Mouse (Mus musculus): Measurements from ENCODE around the gene Phtf2.

DNA sequence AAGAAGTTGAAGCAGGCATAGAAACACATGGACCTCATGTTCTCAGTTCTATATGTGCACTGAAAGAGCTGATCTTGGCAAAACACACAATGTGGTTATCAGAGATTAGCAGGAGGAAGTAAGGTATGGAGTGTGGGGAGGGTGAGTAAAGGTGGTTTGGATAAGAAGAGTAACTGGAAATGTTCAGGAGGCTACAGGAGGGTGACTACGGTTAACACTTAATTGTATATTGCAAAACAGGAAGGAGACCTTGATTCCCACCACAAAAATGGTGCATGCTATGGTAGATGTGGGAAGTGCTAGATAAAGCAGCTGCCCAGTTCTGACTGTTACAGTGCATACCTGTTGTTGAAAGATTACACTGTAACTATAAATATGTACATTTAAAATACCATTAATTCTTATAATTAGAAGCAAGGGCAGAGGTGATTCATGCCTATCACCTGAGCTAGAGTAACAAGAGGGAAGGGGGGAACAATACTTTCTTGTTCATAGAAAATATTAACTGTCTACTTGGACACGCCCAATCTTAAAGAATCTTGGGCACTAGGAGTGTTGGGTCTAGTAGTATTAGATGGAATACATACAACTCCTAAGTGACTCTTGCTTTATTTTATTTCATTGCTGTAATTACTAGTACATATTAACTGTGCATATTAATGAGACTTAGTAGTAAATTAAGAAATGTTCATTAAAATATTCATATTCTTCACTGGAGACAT lies 15.7 kb upstream of the Phtf2 start:
- no peak for TF ChIP-seq FLI1 (IDR thresholded peaks at IDR 0.05; ENCODE audit: low read length)
- TF ChIP-seq GATA1 (IDR thresholded peaks at IDR 0.05; ENCODE audit: borderline replicate concordance, low read length) = no peak

All from megakaryocyte, embryonic 14.5 days (primary cell).